Mouse (Mus musculus) cortical plate, adult 2 months (tissue): ENCODE results near the gene Bcl2l12.

Experiments used
- CTCF ChIP-seq: fragments of 200-500 bp; IDR thresholded peaks from 2 replicates; pipeline ENCODE4 v1.5.1; 2011; ENCODE audit warnings: mild to moderate bottlenecking, control low read depth, low read length; ENCODE audit not compliant: insufficient read depth; ENCODE audit errors: extremely low read depth
- POLR2A ChIP-seq: fragments of 200-500 bp; IDR thresholded peaks from 2 replicates; pipeline ENCODE4 v1.6.1; 2011; ENCODE audit warnings: mild to moderate bottlenecking, low read length, control low read depth; ENCODE audit not compliant: insufficient read depth; ENCODE audit errors: extremely low read depth

GRCm38 (mm10) chr7:44973415-44974130 lies 24.9 kb downstream of the Bcl2l12 start:
- TF ChIP-seq CTCF (no peak), POLR2A (0 out of 2 replicates have a peak, but pooled peaks have one; percentile 19)
